Mouse (Mus musculus) NIH3T3 (cell line): ENCODE results near the gene Gm37240.

Experiments
- DNase-seq: peaks from one replicate; pipeline ENCODE4 v3.0.0-alpha.2; 2012; ENCODE audit warnings: low read depth

The Gm37240 gene

DNA sequence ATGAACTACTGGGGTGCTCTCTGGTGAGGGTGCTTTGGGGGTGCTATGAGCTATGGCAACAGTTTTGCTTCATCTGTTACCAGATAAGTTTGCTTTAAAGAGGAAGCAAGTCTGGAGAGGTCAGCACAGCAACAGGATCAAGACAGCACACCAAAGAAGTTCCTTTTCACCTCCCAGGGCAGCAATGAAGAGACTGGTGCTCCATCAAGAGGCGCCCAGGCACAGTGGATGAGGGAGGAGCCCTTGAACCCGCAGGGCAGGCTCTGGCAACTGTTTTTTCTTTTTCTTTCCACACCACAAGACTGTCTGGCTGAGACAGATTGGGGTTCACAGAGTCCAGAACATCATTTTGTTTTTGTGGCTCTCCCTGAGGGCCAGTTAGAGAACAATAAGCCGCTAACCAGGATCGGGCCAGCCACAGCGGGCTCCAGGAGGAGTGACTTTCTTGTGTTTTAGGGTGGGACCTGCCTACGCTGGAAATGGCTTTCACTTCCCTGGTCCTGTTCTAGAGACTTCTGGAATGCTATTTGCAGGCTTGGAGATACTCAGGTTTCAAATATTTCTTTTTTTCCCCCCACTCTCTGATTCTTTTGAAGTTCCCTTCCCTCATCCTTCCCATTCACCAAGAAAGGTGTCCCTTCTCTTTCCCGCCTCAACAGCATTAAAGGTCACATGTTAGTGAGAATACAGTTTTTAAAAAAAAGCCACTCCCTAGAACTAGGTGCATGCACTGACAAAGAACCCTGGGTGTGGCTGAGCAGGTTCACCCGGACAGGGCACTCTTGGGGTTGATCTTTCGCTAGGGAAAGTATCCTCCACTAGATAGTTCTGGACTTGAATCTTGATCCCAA lies 1241.9 kb downstream of the Gm37240 start:
- no peak for DNase-seq

DNA sequence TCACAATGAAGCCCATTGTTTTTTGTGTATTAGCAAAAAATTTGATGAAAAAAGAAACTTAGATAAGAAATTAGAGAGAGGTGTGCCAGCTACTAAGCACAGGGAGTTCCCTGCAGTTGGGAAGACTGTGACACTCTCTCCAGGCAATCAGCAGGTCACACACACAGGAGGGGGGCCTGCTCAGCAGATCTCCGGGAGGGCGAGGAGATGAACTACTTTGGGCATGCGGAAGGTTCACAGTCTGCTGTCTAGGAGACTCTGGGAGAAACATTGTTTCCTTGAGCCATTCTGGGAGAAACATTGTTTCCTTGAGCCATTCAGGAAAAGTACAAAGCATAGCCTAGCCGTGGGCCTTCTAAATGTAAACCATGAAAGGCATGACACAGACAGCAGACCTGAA lies 1244.4 kb downstream of the Gm37240 start:
- DNase-seq, result no peak

DNA sequence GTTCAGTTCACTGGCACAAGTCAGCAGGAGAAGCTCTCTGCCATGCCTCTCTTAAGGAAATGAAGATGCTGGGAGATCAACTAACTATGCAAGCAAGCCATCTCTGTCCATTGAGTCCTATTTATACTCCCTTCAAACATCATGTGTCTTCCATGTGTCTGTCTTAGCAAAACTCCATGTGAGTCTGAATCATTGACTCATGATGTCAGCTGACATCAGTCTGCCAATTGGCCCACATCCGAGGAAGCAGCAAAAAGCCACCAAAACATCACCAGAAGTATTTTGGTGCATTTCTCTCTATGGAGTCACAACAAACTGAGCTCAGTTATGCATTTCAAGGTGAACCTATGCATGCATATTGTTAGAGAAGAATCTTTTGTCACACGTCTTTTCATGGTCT lies 1245.9 kb downstream of the Gm37240 start:
- peak; percentile 54 for DNase-seq

DNA sequence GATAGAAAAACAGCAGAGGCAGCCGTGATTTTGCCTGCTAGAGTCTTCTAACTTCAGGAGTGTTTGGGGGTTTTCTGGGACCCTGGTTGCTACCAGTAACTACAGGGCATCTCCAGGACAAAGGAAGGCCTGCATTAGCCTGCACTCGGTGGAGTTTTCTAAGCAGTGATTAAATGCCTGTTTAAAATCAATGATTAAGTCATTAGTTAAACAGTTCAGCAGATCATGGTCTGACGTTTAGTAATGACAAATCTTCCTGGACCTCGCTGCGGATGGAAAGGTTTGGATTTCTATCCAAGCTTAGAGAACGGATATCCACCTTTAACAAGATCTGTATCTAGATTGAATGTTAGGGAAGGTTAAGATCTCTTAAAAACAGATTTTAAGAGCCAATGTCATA lies 1246.8 kb downstream of the Gm37240 start:
- no peak for DNase-seq

DNA sequence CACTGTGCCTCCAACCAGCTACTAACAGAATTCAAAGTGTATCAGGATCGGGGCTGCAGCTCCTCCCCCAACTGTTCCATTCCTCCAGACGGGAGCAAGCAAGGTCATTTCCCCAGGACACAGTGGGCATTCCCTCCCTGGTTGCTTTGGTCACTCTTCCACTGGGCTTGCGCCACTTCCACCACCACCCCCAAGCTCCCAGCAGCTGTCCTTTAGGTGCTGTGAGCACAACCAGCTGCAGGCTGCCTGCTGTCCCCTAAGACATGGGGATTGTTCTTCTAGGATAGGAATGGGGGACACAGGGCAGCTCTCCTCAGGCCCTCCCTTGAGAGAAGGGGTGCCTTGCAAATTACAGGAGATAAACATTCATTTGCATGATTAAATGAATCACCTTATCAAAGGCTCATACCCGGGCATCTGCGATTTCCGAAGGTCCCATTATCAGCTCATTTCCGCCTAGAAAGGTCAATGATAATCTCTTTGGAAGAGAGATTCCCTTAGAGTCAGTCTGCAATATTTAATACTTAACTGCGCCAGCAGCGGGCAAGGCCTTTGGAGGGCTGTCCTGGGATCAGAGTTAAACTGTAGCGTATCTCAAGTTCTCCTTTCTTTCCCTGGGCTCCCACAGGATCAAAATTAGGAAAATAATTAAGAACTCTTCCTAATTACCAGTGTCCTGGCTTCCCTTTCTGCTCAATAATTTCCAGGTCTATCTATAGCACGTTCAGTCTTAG lies 1247.4 kb downstream of the Gm37240 start:
- DNase-seq, result no peak

DNA sequence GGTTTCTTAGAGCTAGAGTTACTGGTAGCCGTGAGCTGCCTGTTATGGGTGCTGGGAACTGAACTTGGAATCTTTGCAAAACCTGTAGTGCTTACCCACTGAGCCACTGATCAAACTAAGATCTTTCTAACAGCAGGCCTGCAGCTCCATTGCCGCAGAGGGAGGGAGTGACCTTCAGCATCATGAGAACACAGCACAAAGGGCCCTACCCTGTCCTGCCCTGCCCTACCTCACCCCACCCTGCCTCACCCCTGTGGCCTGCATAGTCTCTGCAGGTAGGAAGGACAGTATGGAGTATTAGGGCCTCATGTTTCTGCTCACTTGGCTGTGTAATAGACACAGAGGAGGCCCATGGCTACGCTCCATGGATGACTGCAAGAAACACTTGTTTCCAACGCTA lies 1248.5 kb downstream of the Gm37240 start:
- DNase-seq, result no peak

DNA sequence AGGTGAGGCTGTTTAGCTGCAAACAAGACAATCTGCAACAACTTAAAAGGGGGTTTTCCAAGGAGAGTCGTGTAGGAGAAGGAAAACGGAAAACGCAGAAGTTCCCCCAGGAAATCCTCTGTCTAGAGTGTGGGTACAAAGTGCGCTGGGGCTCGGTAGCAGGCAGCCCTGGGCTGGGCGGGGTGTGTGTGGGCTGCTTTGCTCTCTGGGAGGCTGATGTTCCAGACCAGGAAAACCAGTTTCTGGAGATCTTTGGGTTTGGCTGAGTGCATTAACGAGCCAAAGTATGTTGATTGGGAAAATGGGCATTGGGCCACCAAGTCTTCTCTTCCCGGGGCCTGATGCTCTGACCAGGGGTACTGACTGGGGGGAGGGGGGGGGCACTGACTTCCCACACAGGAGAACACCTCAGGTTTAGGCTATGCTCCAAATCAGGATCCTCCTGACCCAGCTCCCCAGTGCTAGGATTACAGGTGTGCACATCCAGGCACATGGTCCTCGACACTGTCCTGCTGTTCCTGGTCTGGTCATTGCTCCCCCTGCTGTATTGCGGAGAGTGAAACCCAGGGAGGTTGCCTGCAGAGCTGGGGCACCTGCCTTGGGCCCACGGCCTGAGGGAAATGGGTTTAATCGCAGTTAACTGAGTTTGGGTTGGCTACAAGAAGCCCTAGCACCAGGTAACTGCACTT lies 1249.3 kb downstream of the Gm37240 start:
- no peak for DNase-seq

DNA sequence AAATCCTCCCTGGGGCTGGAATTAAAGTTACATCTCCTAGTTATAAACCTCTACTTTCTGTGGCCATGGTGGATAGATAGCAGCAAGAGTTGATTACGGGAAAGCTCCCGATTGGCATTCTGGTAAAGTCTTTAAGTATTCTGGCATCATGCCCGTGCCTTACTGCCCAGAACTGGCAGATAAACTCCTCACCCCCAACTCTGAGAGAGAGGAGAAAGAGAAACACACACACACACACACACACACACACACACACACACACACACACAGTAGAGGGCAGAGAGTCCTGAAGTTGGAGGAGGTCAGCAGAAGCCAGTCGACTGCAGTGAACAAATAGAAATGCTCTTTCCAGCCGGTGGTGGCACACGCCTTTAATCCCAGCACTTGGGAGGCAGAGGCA lies 1250.2 kb downstream of the Gm37240 start:
- no peak for DNase-seq

DNA sequence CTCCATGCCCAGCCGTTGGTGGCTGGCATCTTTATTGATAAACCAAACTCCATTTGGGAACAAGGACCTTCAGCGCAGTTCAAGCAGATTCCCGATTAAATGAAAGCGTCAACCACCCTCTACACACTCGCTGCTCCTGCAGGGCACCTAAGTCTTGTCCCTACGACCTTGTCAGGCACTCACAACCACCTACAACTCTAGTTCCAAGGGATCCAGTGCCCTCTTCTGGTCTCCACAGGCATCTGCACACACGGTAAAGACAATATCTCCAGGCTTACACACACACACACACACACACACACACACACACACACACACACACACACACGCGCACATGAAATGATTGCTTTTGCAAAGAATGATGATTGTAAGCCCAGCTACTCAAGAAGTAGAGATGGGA lies 1255.7 kb downstream of the Gm37240 start:
- no peak for DNase-seq

DNA sequence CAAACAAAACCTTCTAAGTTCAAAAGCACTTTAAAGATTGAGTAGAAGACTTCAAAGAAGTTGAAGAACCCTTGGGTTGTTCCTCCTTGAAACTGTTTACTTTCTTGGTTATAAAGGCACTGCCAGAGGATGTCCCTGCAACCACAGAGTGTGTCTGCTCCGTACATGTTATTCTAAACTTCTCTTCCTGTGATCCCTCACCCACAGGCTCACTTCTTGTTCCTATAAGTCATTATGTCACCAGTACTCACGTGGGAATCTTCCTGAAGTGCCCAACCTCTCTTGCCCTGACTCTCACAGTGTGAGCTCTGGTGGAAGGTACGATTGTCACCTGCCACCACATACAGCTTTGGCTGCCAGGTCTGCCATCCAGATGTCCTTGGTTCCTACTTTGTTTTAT lies 1265.3 kb downstream of the Gm37240 start:
- no peak for DNase-seq

DNA sequence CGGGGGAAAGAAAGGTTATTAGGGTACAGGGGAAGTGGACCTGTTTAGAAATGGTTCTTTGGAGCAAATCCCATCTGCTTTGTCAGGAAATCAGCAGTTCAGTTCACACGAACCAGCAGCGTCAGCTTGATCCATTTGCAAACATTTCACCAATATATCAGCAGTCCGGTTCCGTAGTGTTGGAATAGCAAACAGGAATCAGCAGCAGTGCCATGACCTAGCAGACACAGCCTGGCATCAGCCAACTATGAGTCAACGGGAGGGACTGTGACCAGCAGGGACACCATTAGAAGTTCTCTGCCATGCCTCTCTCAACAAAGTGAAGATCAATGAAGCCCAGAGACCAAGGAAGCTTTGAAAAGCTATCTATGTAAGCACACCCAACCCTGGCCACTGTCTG lies 1267.6 kb downstream of the Gm37240 start:
- DNase-seq, result no peak

DNA sequence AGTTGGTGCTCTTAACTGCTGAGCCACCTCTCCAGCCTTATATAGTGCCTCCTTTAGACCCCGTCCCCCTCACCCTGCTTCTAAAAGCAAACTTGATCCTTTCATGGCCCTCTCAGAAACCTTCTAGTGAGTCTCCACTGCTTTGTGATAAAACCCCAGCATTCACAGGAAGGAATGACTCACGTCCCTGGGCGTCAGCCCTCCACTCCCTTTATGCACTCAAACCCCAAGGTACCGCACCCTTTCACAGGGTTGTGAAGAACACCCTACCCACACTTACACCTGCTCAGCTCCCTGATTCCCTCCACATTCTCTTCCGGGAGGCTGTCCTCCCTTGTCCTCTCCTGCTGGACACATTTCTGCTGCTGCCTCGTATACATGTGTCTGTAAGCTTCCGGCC lies 1268.3 kb downstream of the Gm37240 start:
- DNase-seq, result no peak

DNA sequence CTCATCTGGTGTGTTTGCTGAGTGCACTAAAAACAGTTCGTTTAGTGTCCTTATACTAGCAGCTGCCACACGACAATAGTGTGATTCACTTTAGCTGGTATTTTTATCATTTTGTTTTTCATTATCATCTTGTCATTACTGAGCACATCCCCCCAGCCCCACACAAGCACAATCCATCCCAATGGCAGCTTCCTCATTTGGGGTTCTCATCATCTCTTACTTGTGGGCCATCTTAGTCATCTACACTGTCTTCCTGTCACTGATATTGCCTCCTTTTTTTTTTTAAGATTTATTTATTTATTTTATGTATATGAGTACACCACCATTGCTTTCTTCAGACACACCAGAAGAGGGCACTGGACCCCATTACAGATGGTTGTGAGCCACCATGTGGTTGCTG lies 1268.7 kb downstream of the Gm37240 start:
- DNase-seq, result no peak

DNA sequence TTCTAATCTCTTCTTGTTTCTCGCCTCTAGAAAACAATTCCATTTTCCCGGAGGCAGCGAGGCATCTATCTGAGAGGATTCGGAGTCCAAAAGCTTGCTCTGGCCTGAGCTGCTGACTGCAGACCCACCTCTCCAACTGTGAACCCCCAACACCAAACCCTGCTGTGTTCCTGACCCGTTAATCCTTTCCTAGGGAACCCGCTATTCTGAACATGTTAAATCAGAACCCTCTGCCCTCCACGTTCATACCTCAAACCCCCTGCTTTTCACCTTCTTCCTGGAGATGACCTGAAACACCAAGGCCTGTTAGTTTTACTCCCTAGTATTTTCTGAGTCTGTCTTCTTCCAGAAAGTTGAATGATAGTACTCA lies 1271.5 kb downstream of the Gm37240 start:
- DNase-seq, result no peak

DNA sequence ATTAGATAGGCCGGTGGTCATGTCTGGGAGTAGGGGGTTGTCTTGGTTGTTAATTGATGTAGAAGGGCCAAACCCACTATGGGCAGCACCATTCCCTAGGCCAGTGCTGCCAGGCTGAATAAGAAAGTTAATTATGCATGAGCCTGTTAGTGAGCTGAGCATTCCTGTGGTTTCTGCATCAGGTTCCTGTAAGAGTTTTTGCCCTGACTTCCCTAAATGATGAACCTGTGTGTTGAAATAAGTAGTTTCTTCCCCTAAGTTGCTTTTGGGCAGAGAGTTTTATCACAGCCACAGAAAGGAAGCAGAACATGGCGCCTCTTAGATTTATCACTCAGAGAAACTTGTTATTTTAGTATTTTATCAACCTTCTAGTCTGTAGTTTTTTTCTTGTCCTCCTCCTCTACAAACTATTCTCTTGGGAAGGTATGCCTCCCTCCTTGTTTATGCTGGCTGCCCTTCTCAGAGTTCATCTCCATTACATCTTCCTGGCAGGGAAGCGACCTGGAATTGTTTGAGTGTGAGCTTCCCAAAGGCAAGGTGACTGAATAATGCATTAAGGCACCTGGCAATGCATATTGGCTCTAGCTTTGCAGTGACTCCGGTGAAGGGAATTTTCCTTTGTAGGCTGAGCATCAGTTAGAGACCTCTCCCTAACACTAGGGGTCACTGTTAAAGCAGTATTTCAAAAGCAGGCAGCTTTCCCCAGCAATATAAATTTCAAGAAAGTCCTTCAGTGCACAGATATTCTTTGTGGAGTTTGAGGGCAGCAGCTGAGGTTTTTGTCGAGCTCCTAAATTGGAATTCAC lies 1272.1 kb downstream of the Gm37240 start:
- DNase-seq, result peak; percentile 75

DNA sequence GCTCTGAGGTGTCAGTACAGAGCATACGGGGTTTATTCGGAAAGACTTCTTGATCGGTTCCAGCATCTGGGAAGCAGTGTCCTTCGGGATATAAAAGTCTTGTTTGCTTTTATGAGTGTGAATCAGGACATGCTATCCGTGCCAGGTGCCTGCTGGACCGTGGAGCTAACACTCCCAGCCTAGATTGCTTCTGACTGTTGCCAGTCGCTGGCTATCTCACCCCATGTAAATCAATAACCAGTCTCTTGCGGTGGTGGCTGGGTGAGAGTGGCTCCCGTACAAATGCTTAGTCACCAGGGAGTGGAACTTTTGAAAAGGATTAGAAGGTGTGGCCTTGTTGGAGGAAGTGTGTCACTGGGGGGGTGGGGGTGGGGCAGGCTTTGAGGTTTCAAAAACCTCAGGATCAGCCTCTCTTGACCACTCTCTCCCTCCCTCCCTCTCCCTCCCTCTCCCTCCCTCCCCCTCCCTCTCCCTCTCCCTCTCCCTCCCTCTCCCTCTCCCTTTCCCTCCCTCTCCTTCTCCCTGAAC lies 1277.1 kb downstream of the Gm37240 start:
- DNase-seq, result no peak

DNA sequence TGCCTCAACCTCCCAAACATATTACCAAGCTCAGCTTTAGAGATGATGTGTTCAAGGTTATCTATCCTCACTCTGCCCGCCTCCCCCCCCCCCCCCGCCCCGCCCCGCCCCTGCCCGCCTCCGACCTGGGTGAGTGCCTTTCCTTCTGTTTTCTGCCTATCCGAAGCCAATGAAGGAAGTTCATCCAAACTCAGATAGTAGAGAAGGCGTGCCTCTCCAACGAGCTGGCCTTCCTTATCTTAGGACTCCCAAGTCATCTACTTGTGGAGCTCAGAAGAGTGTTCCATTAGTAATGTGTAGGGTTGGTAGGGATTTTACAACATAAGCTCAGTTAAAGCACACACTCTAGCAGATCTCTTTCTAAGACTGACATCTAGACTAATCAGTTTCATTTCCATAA lies 1284.1 kb downstream of the Gm37240 start:
- no peak for DNase-seq

DNA sequence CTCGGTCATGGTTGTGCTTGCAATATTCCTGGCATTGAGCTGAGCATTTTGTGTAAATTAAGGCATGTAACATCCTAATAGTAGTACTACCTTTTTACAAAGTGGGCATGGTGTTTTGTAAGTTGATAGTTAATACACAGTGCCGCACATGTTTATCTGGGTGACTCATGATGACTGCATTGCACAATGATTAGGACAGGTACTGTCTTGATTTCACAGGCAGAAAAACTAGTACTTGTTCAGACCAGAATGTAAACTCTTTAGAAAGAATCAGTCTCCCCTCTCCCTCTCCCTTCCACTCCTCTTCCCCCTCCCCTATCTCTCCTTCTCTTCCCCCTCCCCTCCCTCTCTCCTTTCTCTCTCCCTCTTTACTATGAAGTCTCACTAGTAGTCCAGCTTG lies 1284.6 kb downstream of the Gm37240 start:
- peak; percentile 16 for DNase-seq

DNA sequence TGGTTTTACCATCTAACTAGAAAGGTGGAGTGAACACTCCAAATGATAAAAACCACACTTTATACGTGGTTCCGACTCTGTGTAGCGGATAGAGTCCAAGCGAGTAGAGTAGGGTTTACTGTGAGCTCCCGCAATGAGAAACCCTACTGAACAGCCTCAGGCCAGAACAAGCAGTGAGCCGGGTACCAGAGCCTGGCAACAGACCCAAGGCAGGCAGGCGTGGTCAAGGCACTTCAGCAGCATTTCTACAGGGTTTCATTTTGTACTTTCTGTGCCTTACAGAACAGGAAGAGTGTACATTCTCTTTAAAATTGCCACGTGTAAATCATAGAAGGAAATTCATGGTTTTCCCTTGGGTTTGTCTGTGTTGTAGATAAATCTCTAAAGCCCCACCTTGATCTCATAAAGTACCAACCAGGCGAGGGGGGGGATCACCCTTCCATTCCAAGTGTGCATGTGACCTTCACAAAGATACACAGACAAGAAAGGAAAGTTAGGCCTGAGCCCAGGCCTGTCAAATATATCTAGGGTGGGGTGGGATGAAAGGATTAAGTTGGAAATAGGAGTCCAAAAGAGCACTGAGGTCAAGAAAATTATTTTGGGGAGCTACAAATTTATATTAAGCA lies 1285.3 kb downstream of the Gm37240 start:
- no peak for DNase-seq

DNA sequence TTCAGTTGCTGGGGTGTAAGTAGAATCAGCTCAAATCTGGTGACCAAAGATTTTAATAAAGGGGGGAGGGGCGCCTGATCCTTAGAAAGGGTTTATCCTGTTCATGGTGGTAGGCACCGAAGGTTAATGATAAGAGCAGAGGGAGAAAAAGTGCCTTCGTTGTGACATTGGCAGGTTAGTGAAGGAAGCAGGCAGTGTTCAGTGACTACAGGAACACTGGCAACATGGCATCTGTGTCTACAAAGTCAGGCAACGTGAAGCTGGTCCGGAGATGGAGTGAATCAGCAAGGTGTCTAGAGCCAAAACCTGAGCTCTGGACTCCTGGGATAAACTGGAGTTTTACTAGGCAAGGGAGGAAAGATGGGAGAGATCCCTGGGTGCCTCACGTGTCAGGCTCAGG lies 1288.6 kb downstream of the Gm37240 start:
- DNase-seq, result no peak

DNA sequence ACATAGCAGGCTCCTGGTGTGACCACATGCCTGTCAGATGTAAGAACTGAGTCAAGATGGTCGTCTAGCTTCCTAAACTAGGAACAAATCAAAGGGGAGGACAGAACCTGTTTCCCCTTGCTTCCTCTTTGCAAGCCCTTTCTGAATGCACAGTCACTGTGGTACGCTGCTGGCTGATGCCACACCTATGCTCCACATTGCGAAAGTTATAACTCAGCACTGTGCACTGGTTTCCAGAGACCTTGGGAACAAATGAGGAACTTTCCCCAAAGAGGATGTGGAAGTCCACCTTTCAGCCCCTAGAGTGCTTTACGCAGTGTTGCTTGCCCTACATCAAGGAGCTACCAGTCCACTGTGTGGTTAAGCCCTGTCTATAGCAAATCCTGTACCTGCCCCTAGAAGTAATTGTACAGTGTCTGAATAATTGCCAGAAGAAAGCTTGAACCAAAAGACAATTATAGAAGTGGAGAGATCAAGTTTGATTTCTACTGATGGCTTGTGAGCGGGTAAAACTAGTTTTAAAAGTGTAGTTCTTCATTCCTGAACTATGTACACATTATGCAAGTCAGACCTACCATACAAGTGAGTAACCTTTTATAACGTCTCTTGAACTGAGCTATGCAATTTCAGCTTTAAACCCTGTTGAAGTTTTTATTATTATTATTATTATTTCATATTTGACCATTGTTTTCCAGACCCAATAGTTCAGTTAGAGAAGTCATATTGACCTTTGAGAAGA lies 1289.2 kb downstream of the Gm37240 start:
- no peak for DNase-seq
